In the genomic region with DNA sequence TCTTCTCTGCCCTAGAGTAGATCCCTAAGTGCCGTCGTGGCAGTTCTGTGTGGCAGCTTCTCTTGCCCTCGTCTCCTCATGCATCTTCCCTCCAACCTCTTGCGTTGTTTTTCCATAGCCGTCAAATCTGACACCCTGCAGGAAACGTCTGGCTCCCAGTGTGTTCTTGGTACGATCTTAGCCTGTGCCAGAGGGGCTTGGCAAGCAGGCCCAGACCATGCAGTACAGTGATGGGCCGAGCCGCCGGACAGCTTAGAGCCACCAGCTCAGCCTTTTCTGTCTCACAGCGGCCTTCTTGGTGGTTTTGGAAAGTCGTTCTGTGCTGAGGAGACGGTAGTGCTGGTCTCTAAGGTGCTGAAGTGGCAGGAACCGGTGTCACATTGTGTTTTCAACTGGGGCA, we compare ENCODE assay signal across 28 mouse cellular contexts. TPM values are rescaled to one million over a fixed set of nuclear protein-coding genes. Genes with fewer than 3 reads are reported as not detected.
DNase-seq lines count a peak whose midpoint lies in the region; ATAC-seq and TF ChIP-seq lines count a peak whose summit lies in the region.
"Had no signal": no experiment of that assay in that cellular context is flagged by ENCODE, and none has a peak within 500 bp of the region (broad histone marks: within the 10 kb centered on the region; RNA-seq: fewer than 3 reads in every experiment).

No protein-coding gene starts in this region.

- DNase-seq in cerebellum, postnatal 10 days: peak; percentile 42 to 67
- DNase-seq in cerebellum, adult 9-11 months: no peak
- DNase-seq in heart, embryonic 10.5 days (ENCODE audit: low spot score): peak; percentile 41
- no peak for DNase-seq in heart, postnatal 36 days
- DNase-seq in hindbrain, postnatal 0 days (ENCODE audit: low spot score): peak; percentile 25
- DNase-seq in hindbrain, embryonic 11.5 days (ENCODE audit: low spot score): no peak
- DNase-seq in testis, postnatal 10 days (ENCODE audit: low spot score): peak; percentile 33
- DNase-seq in testis, postnatal 14 days (ENCODE audit: low spot score): no peak
- DNase-seq: adrenal gland, postnatal 10 days; adrenal gland, postnatal 36 days; cerebellum, adult 18-20 months; cerebellum, postnatal 25 days; gastrocnemius, postnatal 25 days; heart, adult 2 months; heart, postnatal 10 days; heart, postnatal 4 days; kidney, adult 2 months had no signal

- no peak for ATAC-seq in hindbrain, postnatal 0 days
- no peak for ATAC-seq in hindbrain, embryonic 11.5 days (ENCODE audit: low FRiP score)
- ATAC-seq: forebrain, embryonic 15.5 days; inflammation-experienced regulatory T-cells, adult 6 months; intestine, embryonic 16.5 days had no signal

- H3K27me3 ChIP-seq in heart, embryonic 10.5 days (ENCODE audit: insufficient read depth, poor library complexity, severe bottlenecking): no peaks in the 10 kb centered on the region
- no peaks in the 10 kb centered on the region for H3K27me3 ChIP-seq in hindbrain, postnatal 0 days (ENCODE audit: insufficient read depth, low read length)
- H3K27me3 ChIP-seq in hindbrain, embryonic 11.5 days (ENCODE audit: control insufficient read depth, insufficient read depth, low read length): no peaks in the 10 kb centered on the region
- H3K27me3 ChIP-seq: embryonic facial prominence, embryonic 12.5 days; embryonic facial prominence, embryonic 15.5 days; forebrain, embryonic 12.5 days; forebrain, embryonic 15.5 days; heart, embryonic 12.5 days; heart, embryonic 15.5 days; hindbrain, embryonic 15.5 days had no signal

- no peak overlapping the region for H3K9ac ChIP-seq in hindbrain, postnatal 0 days (replicated peaks; ENCODE audit: low read length)
- H3K9ac ChIP-seq in hindbrain, embryonic 11.5 days (ENCODE audit: low read depth, low read length): no peak overlapping the region
- H3K9ac ChIP-seq: embryonic facial prominence, embryonic 12.5 days; embryonic facial prominence, embryonic 15.5 days; forebrain, embryonic 12.5 days; forebrain, embryonic 15.5 days; heart, embryonic 12.5 days; heart, embryonic 15.5 days; hindbrain, embryonic 15.5 days had no signal

- H3K4me1 ChIP-seq in heart, embryonic 10.5 days: peaks cover 15% of the 10 kb centered on the region
- H3K4me1 ChIP-seq in hindbrain, postnatal 0 days (ENCODE audit: insufficient read depth, low read length): no peaks in the 10 kb centered on the region
- H3K4me1 ChIP-seq in hindbrain, embryonic 11.5 days (replicated peaks; ENCODE audit: control insufficient read depth, insufficient read depth, low read length): no peaks in the 10 kb centered on the region
- H3K4me1 ChIP-seq: embryonic facial prominence, embryonic 12.5 days; embryonic facial prominence, embryonic 15.5 days; hindbrain, embryonic 15.5 days had no signal

- H3K4me3 ChIP-seq in heart, embryonic 10.5 days: no peak overlapping the region
- no peak overlapping the region for H3K4me3 ChIP-seq in hindbrain, postnatal 0 days (ENCODE audit: low read length)
- no peak overlapping the region for H3K4me3 ChIP-seq in hindbrain, embryonic 11.5 days (ENCODE audit: low read depth, low read length)
- H3K4me3 ChIP-seq: embryonic facial prominence, embryonic 12.5 days; embryonic facial prominence, embryonic 15.5 days; erythroblast, embryonic 14.5 days; forebrain, embryonic 12.5 days; forebrain, embryonic 15.5 days; heart, adult 2 months; heart, embryonic 12.5 days; heart, embryonic 15.5 days; hindbrain, embryonic 15.5 days had no signal

- peaks cover 16% of the 10 kb centered on the region; the same call in 1 of the 2 replicates for H3K36me3 ChIP-seq in heart, embryonic 10.5 days
- H3K36me3 ChIP-seq in hindbrain, postnatal 0 days (ENCODE audit: insufficient read depth, low read length): no peaks in the 10 kb centered on the region
- H3K36me3 ChIP-seq in hindbrain, embryonic 11.5 days (ENCODE audit: control insufficient read depth, insufficient read depth, low read length): no peaks in the 10 kb centered on the region
- H3K36me3 ChIP-seq: heart, embryonic 15.5 days; hindbrain, embryonic 15.5 days had no signal

- no peak overlapping the region for H3K27ac ChIP-seq in heart, embryonic 10.5 days
- no peak overlapping the region for H3K27ac ChIP-seq in hindbrain, postnatal 0 days
- no peak overlapping the region for H3K27ac ChIP-seq in hindbrain, embryonic 11.5 days (ENCODE audit: low read depth, low read length)
- H3K27ac ChIP-seq: embryonic facial prominence, embryonic 12.5 days; embryonic facial prominence, embryonic 15.5 days; forebrain, embryonic 12.5 days; forebrain, embryonic 15.5 days; heart, adult 2 months; heart, embryonic 15.5 days; hindbrain, embryonic 15.5 days had no signal

- TF ChIP-seq CTCF in hindbrain, postnatal 0 days (IDR thresholded peaks at IDR 0.05; ENCODE audit: low read depth): no peak

- no peak overlapping the region for H3K4me2 ChIP-seq in hindbrain, postnatal 0 days (ENCODE audit: low read depth, low read length)
- H3K4me2 ChIP-seq in hindbrain, embryonic 11.5 days (replicated peaks; ENCODE audit: low read depth, low read length): no peak overlapping the region
- H3K4me2 ChIP-seq: embryonic facial prominence, embryonic 12.5 days; embryonic facial prominence, embryonic 15.5 days; forebrain, embryonic 12.5 days; forebrain, embryonic 15.5 days; heart, embryonic 12.5 days; heart, embryonic 15.5 days; hindbrain, embryonic 15.5 days had no signal

- WGBS in heart, embryonic 10.5 days: 80% methylated on average over 14 of the region's 14 CpGs
- WGBS in hindbrain, postnatal 0 days: 33% methylated on average over 14 of the region's 14 CpGs
- WGBS in hindbrain, embryonic 11.5 days: 54% methylated on average over 14 of the region's 14 CpGs

- H3K9me3 ChIP-seq in heart, embryonic 10.5 days: no peaks in the 10 kb centered on the region
- H3K9me3 ChIP-seq in hindbrain, postnatal 0 days (ENCODE audit: low read length): no peaks in the 10 kb centered on the region
- H3K9me3 ChIP-seq in hindbrain, embryonic 11.5 days (ENCODE audit: control insufficient read depth, low read length): no peaks in the 10 kb centered on the region
- H3K9me3 ChIP-seq: embryonic facial prominence, embryonic 12.5 days; embryonic facial prominence, embryonic 15.5 days; forebrain, embryonic 12.5 days; forebrain, embryonic 15.5 days; heart, embryonic 12.5 days; heart, embryonic 15.5 days; hindbrain, embryonic 15.5 days had no signal

- intact Hi-C loops in heart, postnatal 36 days (cut with DNase I): no loop called here

RNA-seq across cellular contexts. Expression of gene Loxl4, which starts 21.1 kb away (rescaled TPM):
- polyA plus RNA-seq in heart, embryonic 10.5 days (2016; fragmentation: Nextera tagmentation; extraction: Ambion mirVana): 0.04 and 0.10 TPM in 2 replicates
- 1 to 10 TPM; 1.1 to 1.4 TPM for total RNA-seq in heart, postnatal 36 days (2021)
- total RNA-seq in hindbrain, postnatal 0 days (2014; rRNA removed): 0.72 and 0.78 TPM in 2 replicates
- 0.18 TPM in 1 of 2 replicates, not detected in the other for polyA plus RNA-seq in hindbrain, postnatal 0 days (2015; fragmentation: Nextera tagmentation; extraction: Ambion mirVana)
- 0.20 and 0.37 TPM in 2 replicates for polyA plus RNA-seq in hindbrain, embryonic 11.5 days (2014; fragmentation: Nextera tagmentation; extraction: Ambion mirVana)
- total RNA-seq: common myeloid progenitor, adult 5-6 weeks had no signal
- polyA plus RNA-seq: erythroblast, embryonic 14.5 days; hindbrain, embryonic 15.5 days had no signal

Comparison
In these comparisons a context has a peak if more than half of its experiments do, and no peak if none do; other contexts are left out.
1. DNase-seq: peak in cerebellum, postnatal 10 days (2 of 2), heart, embryonic 10.5 days (single experiment), hindbrain, postnatal 0 days (single experiment) and testis, postnatal 10 days (single experiment); none in cerebellum, adult 9-11 months (single experiment), heart, postnatal 36 days (0 of 2), hindbrain, embryonic 11.5 days (single experiment) and testis, postnatal 14 days (single experiment).